Comparison of ENCODE assay signal across 11 mouse cellular contexts in genomic region chr7:145110028-145110427, GRCm38 (mm10).
DNase-seq lines count a peak whose midpoint lies in the region; ATAC-seq and TF ChIP-seq lines count a peak whose summit lies in the region.
"Had no signal": no experiment of that assay in that cellular context is flagged by ENCODE, and none has a peak within 500 bp of the region (broad histone marks: within the 10 kb centered on the region; RNA-seq: fewer than 3 reads in every experiment).

No protein-coding gene starts in this region.

- H3K4me1 ChIP-seq in intestine, embryonic 14.5 days (replicated peaks; ENCODE audit: control insufficient read depth, insufficient read depth, low read length), result peaks cover 25% of the 10 kb centered on the region
- no peaks in the 10 kb centered on the region for H3K4me1 ChIP-seq in intestine, postnatal 0 days (replicated peaks; ENCODE audit: control insufficient read depth, insufficient read depth, low read length)
- H3K4me1 ChIP-seq in stomach, embryonic 14.5 days (ENCODE audit: control insufficient read depth, insufficient read depth, low read length), result peaks cover 11% of the 10 kb centered on the region
- H3K4me1 ChIP-seq in stomach, postnatal 0 days (replicated peaks; ENCODE audit: control insufficient read depth, insufficient read depth), result peaks cover 4% of the 10 kb centered on the region; the same call in 1 of the 2 replicates
- H3K4me1 ChIP-seq in stomach, embryonic 16.5 days (ENCODE audit: control insufficient read depth, insufficient read depth, low read length), result peaks cover 13% of the 10 kb centered on the region

- WGBS in intestine, embryonic 14.5 days, result 91% methylated on average over 3 of the region's 3 CpGs
- 85% methylated on average over 3 of the region's 3 CpGs for WGBS in intestine, postnatal 0 days
- 79% methylated on average over 3 of the region's 3 CpGs for WGBS in stomach, embryonic 14.5 days
- 82% methylated on average over 3 of the region's 3 CpGs for WGBS in stomach, postnatal 0 days
- 79% methylated on average over 3 of the region's 3 CpGs for WGBS in stomach, embryonic 16.5 days

- no peak overlapping the region for H3K4me3 ChIP-seq in gastrocnemius, adult 2 months
- no peak overlapping the region for H3K4me3 ChIP-seq in intestine, embryonic 14.5 days (ENCODE audit: low read depth, low read length)
- H3K4me3 ChIP-seq in intestine, postnatal 0 days (ENCODE audit: low read depth, low read length), result no peak overlapping the region
- no peak overlapping the region for H3K4me3 ChIP-seq in stomach, embryonic 14.5 days (ENCODE audit: low read depth, low read length)
- H3K4me3 ChIP-seq in stomach, postnatal 0 days (ENCODE audit: low read depth, low read length), result no peak overlapping the region
- no peak overlapping the region for H3K4me3 ChIP-seq in stomach, embryonic 16.5 days (replicated peaks; ENCODE audit: low read length)
- H3K4me3 ChIP-seq: midbrain, embryonic 12.5 days had no signal

- intact Hi-C loops in gastrocnemius, adult 2 months (cut with DNase I), result no loop called here

- no peak overlapping the region for H3K9ac ChIP-seq in intestine, embryonic 14.5 days (ENCODE audit: low read length)
- H3K9ac ChIP-seq in intestine, postnatal 0 days (ENCODE audit: low read depth, low read length), result no peak overlapping the region
- H3K9ac ChIP-seq in stomach, embryonic 14.5 days (replicated peaks; ENCODE audit: low read depth, low read length), result no peak overlapping the region
- no peak overlapping the region for H3K9ac ChIP-seq in stomach, postnatal 0 days (ENCODE audit: low read length)
- 0 out of 2 replicates have a peak overlapping the region, but pooled peaks have one; percentile 28 for H3K9ac ChIP-seq in stomach, embryonic 16.5 days (ENCODE audit: low read length)
- H3K9ac ChIP-seq: midbrain, embryonic 12.5 days had no signal

- ATAC-seq in intestine, embryonic 14.5 days (replicated peaks; ENCODE audit: low FRiP score, low TSS enrichment, low read depth), result no peak
- no peak for ATAC-seq in intestine, postnatal 0 days
- no peak for ATAC-seq in stomach, embryonic 14.5 days (ENCODE audit: insufficient number of reproducible peaks, insufficient read depth, low FRiP score, low read depth)
- no peak for ATAC-seq in stomach, postnatal 0 days (ENCODE audit: low FRiP score, low TSS enrichment)
- no peak for ATAC-seq in stomach, embryonic 16.5 days (ENCODE audit: insufficient read depth, low FRiP score)

- H3K27me3 ChIP-seq in intestine, embryonic 14.5 days (replicated peaks; ENCODE audit: control insufficient read depth, insufficient read depth, low read length), result no peaks in the 10 kb centered on the region
- H3K27me3 ChIP-seq in intestine, postnatal 0 days (replicated peaks; ENCODE audit: control insufficient read depth, insufficient read depth, low read length), result no peaks in the 10 kb centered on the region
- no peaks in the 10 kb centered on the region for H3K27me3 ChIP-seq in stomach, embryonic 14.5 days (ENCODE audit: control insufficient read depth, insufficient read depth, low read length)
- no peaks in the 10 kb centered on the region for H3K27me3 ChIP-seq in stomach, postnatal 0 days (ENCODE audit: control insufficient read depth, insufficient read depth, low read length)
- H3K27me3 ChIP-seq in stomach, embryonic 16.5 days (ENCODE audit: control insufficient read depth, insufficient read depth, low read length), result no peaks in the 10 kb centered on the region
- H3K27me3 ChIP-seq: midbrain, embryonic 12.5 days had no signal

- DNase-seq in gastrocnemius, adult 2 months, result no peak
- no peak for DNase-seq in gastrocnemius, postnatal 25 days
- DNase-seq in intestine, embryonic 14.5 days (ENCODE audit: low spot score), result no peak
- DNase-seq in stomach, postnatal 0 days (ENCODE audit: low spot score), result no peak
- DNase-seq in adrenal gland, adult 8-10 months, result no peak
- DNase-seq: cerebellum, adult 9-11 months; right cerebral cortex, postnatal 14 days had no signal

- no peaks in the 10 kb centered on the region for H3K36me3 ChIP-seq in intestine, embryonic 14.5 days (ENCODE audit: control insufficient read depth, insufficient read depth, low read length)
- H3K36me3 ChIP-seq in intestine, postnatal 0 days (ENCODE audit: control insufficient read depth, insufficient read depth), result no peaks in the 10 kb centered on the region
- H3K36me3 ChIP-seq in stomach, embryonic 14.5 days (ENCODE audit: control insufficient read depth, insufficient read depth, low read length), result no peaks in the 10 kb centered on the region
- H3K36me3 ChIP-seq in stomach, postnatal 0 days (ENCODE audit: control insufficient read depth, insufficient read depth, low read length), result no peaks in the 10 kb centered on the region
- H3K36me3 ChIP-seq in stomach, embryonic 16.5 days (ENCODE audit: control insufficient read depth, insufficient read depth, low read length), result no peaks in the 10 kb centered on the region
- H3K36me3 ChIP-seq: midbrain, embryonic 12.5 days had no signal

- H3K27ac ChIP-seq in gastrocnemius, adult 2 months, result peak overlapping the region; percentile 87
- H3K27ac ChIP-seq in intestine, embryonic 14.5 days (ENCODE audit: low read depth), result peak overlapping the region; percentile 90; the same call in 1 of the 2 replicates
- H3K27ac ChIP-seq in intestine, postnatal 0 days (ENCODE audit: low read depth, low read length), result no peak overlapping the region
- peak overlapping the region; percentile 80; the same call in 1 of the 2 replicates for H3K27ac ChIP-seq in stomach, embryonic 14.5 days (ENCODE audit: low read length)
- no peak overlapping the region for H3K27ac ChIP-seq in stomach, postnatal 0 days (replicated peaks)
- peak overlapping the region; percentile 93 for H3K27ac ChIP-seq in stomach, embryonic 16.5 days (ENCODE audit: low read length)
- H3K27ac ChIP-seq: midbrain, embryonic 12.5 days had no signal

- H3K4me2 ChIP-seq in intestine, embryonic 14.5 days (ENCODE audit: low read length), result no peak overlapping the region
- H3K4me2 ChIP-seq in intestine, postnatal 0 days (replicated peaks; ENCODE audit: low read depth), result no peak overlapping the region
- H3K4me2 ChIP-seq in stomach, embryonic 14.5 days (replicated peaks; ENCODE audit: low read depth, low read length), result no peak overlapping the region
- H3K4me2 ChIP-seq in stomach, postnatal 0 days (replicated peaks; ENCODE audit: low read depth), result no peak overlapping the region
- no peak overlapping the region for H3K4me2 ChIP-seq in stomach, embryonic 16.5 days (ENCODE audit: low read depth, low read length)
- H3K4me2 ChIP-seq: midbrain, embryonic 12.5 days had no signal

- no peaks in the 10 kb centered on the region for H3K9me3 ChIP-seq in intestine, embryonic 14.5 days (ENCODE audit: control insufficient read depth, low read length)
- no peaks in the 10 kb centered on the region for H3K9me3 ChIP-seq in intestine, postnatal 0 days (ENCODE audit: control insufficient read depth)
- no peaks in the 10 kb centered on the region for H3K9me3 ChIP-seq in stomach, embryonic 14.5 days (ENCODE audit: control insufficient read depth, low read depth, low read length)
- H3K9me3 ChIP-seq in stomach, postnatal 0 days (ENCODE audit: control insufficient read depth, low read length), result no peaks in the 10 kb centered on the region
- H3K9me3 ChIP-seq in stomach, embryonic 16.5 days (replicated peaks; ENCODE audit: control insufficient read depth, low read length), result no peaks in the 10 kb centered on the region
- H3K9me3 ChIP-seq: midbrain, embryonic 12.5 days had no signal

- no peak for TF ChIP-seq EP300 in stomach, postnatal 0 days (optimal IDR thresholded peaks at IDR 0.05)

- TF ChIP-seq CTCF in gastrocnemius, adult 2 months (IDR thresholded peaks at IDR 0.05), result no peak
- no peak for TF ChIP-seq CTCF in intestine, postnatal 0 days (IDR thresholded peaks at IDR 0.05; ENCODE audit: low read depth)
- TF ChIP-seq CTCF in stomach, postnatal 0 days (IDR thresholded peaks at IDR 0.05; ENCODE audit: low read depth), result no peak

Comparison
In these comparisons a context has a peak if more than half of its experiments do, and no peak if none do; other contexts are left out.
1. H3K27ac ChIP-seq: peak in gastrocnemius, adult 2 months (single experiment), intestine, embryonic 14.5 days (single experiment), stomach, embryonic 14.5 days (single experiment) and stomach, embryonic 16.5 days (single experiment); none in intestine, postnatal 0 days (single experiment) and stomach, postnatal 0 days (single experiment).